ENCODE assay signal across 8 mouse cellular contexts in genomic region chr6:122339047-122339647, GRCm38 (mm10). TPM values are rescaled to one million over a fixed set of nuclear protein-coding genes. Genes with fewer than 3 reads are reported as not detected.
DNase-seq lines count a peak whose midpoint lies in the region; ATAC-seq and TF ChIP-seq lines count a peak whose summit lies in the region.

No protein-coding gene starts in this region.

- no peaks in the 10 kb centered on the region for H3K27me3 ChIP-seq in hindbrain, postnatal 0 days (ENCODE audit: insufficient read depth, low read length)

- H3K9me3 ChIP-seq in hindbrain, postnatal 0 days (ENCODE audit: low read length): no peaks in the 10 kb centered on the region

- WGBS in hindbrain, postnatal 0 days: under 1% methylated on average over 32 of the region's 51 CpGs
- WGBS in macrophage (ENCODE audit: missing documents): under 1% methylated on average over 15 of the region's 51 CpGs

- DNase-seq in WW6 (ENCODE audit: low read depth, low spot score): peak; percentile 54
- peak; percentile 74 to 78 for DNase-seq in cerebellum, postnatal 25 days
- peak; percentile 50 to 60 for DNase-seq in frontal cortex, postnatal 25 days (ENCODE audit: low spot score in 2 of 2)
- peak; percentile 71 for DNase-seq in hindbrain, postnatal 0 days (ENCODE audit: low spot score)
- DNase-seq in left cerebral cortex, adult 2 months (ENCODE audit: extremely low spot score in 1 of 2, low spot score in 2 of 2): peak; percentile 71 to 76
- peak; percentile 78 for DNase-seq in right cerebral cortex, adult 18-20 months
- DNase-seq in urinary bladder, adult 18-20 months (ENCODE audit: low spot score in 2 of 2): peak; percentile 44 to 60

- no peak for TF ChIP-seq CTCF in hindbrain, postnatal 0 days (IDR thresholded peaks at IDR 0.05; ENCODE audit: low read depth)
- TF ChIP-seq CTCF in left cerebral cortex, adult 2 months (IDR thresholded peaks at IDR 0.05): no peak

- H3K27ac ChIP-seq in hindbrain, postnatal 0 days: peak overlapping the region; percentile 79
- peak overlapping the region; percentile 89 for H3K27ac ChIP-seq in left cerebral cortex, adult 2 months
- H3K27ac ChIP-seq in macrophage: no peak overlapping the region

- peak overlapping the region; percentile 67 for H3K4me2 ChIP-seq in hindbrain, postnatal 0 days (ENCODE audit: low read depth, low read length)

- no peaks in the 10 kb centered on the region for H3K79me2 ChIP-seq in macrophage (ENCODE audit: inconsistent target)

- peak; percentile 82 for ATAC-seq in hindbrain, postnatal 0 days

- H3K4me1 ChIP-seq in hindbrain, postnatal 0 days (ENCODE audit: insufficient read depth, low read length): peaks cover 9% of the 10 kb centered on the region

- H3K36me3 ChIP-seq in hindbrain, postnatal 0 days (ENCODE audit: insufficient read depth, low read length): peaks cover 9% of the 10 kb centered on the region
- no peaks in the 10 kb centered on the region for H3K36me3 ChIP-seq in macrophage (ENCODE audit: inconsistent target)

- peak overlapping the region; percentile 68 for H3K4me3 ChIP-seq in hindbrain, postnatal 0 days (ENCODE audit: low read length)
- H3K4me3 ChIP-seq in left cerebral cortex, adult 2 months: peak overlapping the region; percentile 86
- H3K4me3 ChIP-seq in macrophage (ENCODE audit: inconsistent target): peak overlapping the region; percentile 34

- intact Hi-C loops in left cerebral cortex, adult 2 months (cut with DNase I): loop anchor here (1.0 kb wide), 2 partner anchors 31 to 53 kb away; partner anchors contain the start of gene M6pr

- H3K9ac ChIP-seq in hindbrain, postnatal 0 days (replicated peaks; ENCODE audit: low read length): peak overlapping the region; percentile 77

RNA-seq across cellular contexts. Expression of gene Phc1, which starts 1.2 kb away (rescaled TPM):
- total RNA-seq in hindbrain, postnatal 0 days (2014; rRNA removed): 64.0 and 73.6 TPM in 2 replicates
- polyA plus RNA-seq in hindbrain, postnatal 0 days (2015; fragmentation: Nextera tagmentation; extraction: Ambion mirVana): 20.5 and 21.1 TPM in 2 replicates
- total RNA-seq in left cerebral cortex, adult 2 months (2021): 10 to 100 TPM; 57.9 to 64.0 TPM
- total RNA-seq in macrophage (2018; cell fraction: chromatin; rRNA removed): 10 to 100 TPM in 1 of 26 experiments, 1 to 10 TPM in 25; 1.1 to 12.0 (median 4.7) TPM
- total RNA-seq in macrophage (2018; cell fraction: cytosol; rRNA removed): 1 to 10 TPM; 2.1 to 4.6 (median 3.0) TPM
- 10 to 100 TPM in 1 of 26 experiments, 1 to 10 TPM in 24, under 1 TPM in 1; 0.92 to 10.1 (median 3.3) TPM for total RNA-seq in macrophage (2018; cell fraction: nucleus; rRNA removed)
- polyA plus RNA-seq in macrophage (2018): 2.5 to 4.7 TPM (median 4.1 TPM) in 3 replicates

RNA-seq across cellular contexts. Expression of gene M6pr, which starts 30.6 kb away (rescaled TPM):
- total RNA-seq in hindbrain, postnatal 0 days (2014; rRNA removed): 48.5 and 48.8 TPM in 2 replicates
- 46.7 and 48.5 TPM in 2 replicates for polyA plus RNA-seq in hindbrain, postnatal 0 days (2015; fragmentation: Nextera tagmentation; extraction: Ambion mirVana)
- 10 to 100 TPM; 69.5 TPM for total RNA-seq in left cerebral cortex, adult 2 months (2021)
- 100 to 1,000 TPM in 20 of 26 experiments, 10 to 100 TPM in 6; 80.8 to 239 (median 123) TPM for total RNA-seq in macrophage (2018; cell fraction: chromatin; rRNA removed)
- total RNA-seq in macrophage (2018; cell fraction: cytosol; rRNA removed): 100 to 1,000 TPM; 258 to 417 (median 331) TPM
- 100 to 1,000 TPM; 165 to 525 (median 319) TPM for total RNA-seq in macrophage (2018; cell fraction: nucleus; rRNA removed)
- polyA plus RNA-seq in macrophage (2018): 282 to 386 TPM (median 335 TPM) in 3 replicates

RNA-seq across cellular contexts. Expression of gene Klrg1, which starts 56.5 kb away (rescaled TPM):
- 0.52 TPM in 1 of 2 replicates, not detected in the other for total RNA-seq in hindbrain, postnatal 0 days (2014; rRNA removed)
- polyA plus RNA-seq in hindbrain, postnatal 0 days (2015; fragmentation: Nextera tagmentation; extraction: Ambion mirVana): 0.74 and 1.3 TPM in 2 replicates
- total RNA-seq in left cerebral cortex, adult 2 months (2021): not detected
- not detected for total RNA-seq in macrophage (2018; cell fraction: chromatin; rRNA removed)
- not detected for total RNA-seq in macrophage (2018; cell fraction: cytosol; rRNA removed)
- not detected for total RNA-seq in macrophage (2018; cell fraction: nucleus; rRNA removed)
- polyA plus RNA-seq in macrophage (2018): not detected in 3 replicates

Comparison
In these comparisons a context has a peak if more than half of its experiments do, and no peak if none do; other contexts are left out.
1. H3K4me3 ChIP-seq: peak in every context shown above with its lines; median percentile 86 in left cerebral cortex, adult 2 months; 68 in hindbrain, postnatal 0 days; 34 in macrophage.